Mouse (Mus musculus): Measurements from ENCODE around the gene Mapkap1. TPM values are rescaled to one million over a fixed set of nuclear protein-coding genes. Genes with fewer than 3 reads are reported as not detected.

The Mapkap1 gene
- polyA plus RNA-seq, 1 experiment from 2014 or later: 72.9 TPM

DNA sequence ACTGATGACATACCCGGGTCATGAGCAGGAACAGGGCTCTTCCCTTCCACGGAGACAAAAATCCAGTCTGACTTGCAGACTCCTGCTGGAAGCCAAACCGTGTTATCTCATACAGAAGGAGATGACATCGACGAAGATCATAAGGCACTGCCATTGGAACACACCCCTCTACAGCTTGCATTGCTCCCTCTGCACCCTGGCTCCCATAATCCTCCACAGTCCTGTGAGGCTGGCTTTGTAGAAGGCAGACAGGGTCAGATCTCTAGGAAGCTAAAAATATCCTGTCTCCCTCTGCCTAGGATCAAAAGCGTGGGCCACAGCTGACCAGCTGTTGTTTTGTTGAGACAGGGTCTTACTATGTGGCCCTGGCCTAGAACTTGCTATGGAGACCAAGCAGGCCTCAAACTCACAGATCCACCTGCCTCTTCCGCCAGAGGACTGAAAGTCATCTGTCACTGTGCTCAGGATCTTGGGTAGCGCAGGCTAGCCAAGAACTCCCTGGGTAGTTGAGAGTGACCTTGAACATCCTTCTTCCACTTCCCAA, 262.7 kb downstream of the Mapkap1 start:
- no peak overlapping the region for H3K4me3 ChIP-seq (ENCODE audit: low read length)
- WGBS: 48% methylated on average over 8 of the region's 8 CpGs
- H3K27ac ChIP-seq (ENCODE audit: low read length): no peak overlapping the region

DNA sequence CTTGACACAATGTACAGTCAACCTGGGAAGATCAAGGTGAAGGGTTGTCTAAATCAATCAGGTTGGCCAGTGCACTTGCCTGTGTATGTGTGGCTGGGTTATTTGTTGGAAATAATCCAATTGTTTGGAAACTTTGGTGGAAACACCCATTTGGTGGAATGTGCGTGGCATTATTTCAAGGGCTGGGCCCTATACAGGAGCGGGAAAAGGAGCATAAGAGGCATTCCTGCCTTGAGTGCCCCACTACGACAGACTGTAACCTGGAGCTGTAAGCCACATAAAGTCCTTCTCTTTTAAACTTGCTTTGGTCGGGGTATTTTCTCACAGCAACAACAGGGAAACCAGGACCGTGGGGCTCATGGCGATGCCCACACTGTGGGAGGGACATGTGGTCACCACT, 263.9 kb downstream of the Mapkap1 start:
- 0 out of 2 replicates have a peak, but pooled peaks cover 5% of the 10 kb centered on the region for H3K27me3 ChIP-seq (replicated peaks; ENCODE audit: control insufficient read depth, insufficient read depth, low read length)
- H3K36me3 ChIP-seq (ENCODE audit: control insufficient read depth, insufficient read depth, low read length): 0 out of 2 replicates have a peak, but pooled peaks cover 3% of the 10 kb centered on the region
- H3K9me3 ChIP-seq (ENCODE audit: control insufficient read depth, low read length): no peaks in the 10 kb centered on the region
- H3K4me3 ChIP-seq (ENCODE audit: low read length): no peak overlapping the region
- H3K9ac ChIP-seq (ENCODE audit: low read depth, low read length): no peak overlapping the region
- 84% methylated on average over 6 of the region's 6 CpGs for WGBS
- no peak overlapping the region for H3K27ac ChIP-seq (ENCODE audit: low read length)
- no peak overlapping the region for H3K4me2 ChIP-seq (ENCODE audit: low read depth, low read length)
- ATAC-seq: no peak
- peaks cover 11% of the 10 kb centered on the region; the same call in 1 of the 2 replicates for H3K4me1 ChIP-seq (ENCODE audit: control insufficient read depth, insufficient read depth, low read length)

More for the DNA sequence above, 262.7 kb downstream of the Mapkap1 start:
- peaks cover 11% of the 10 kb centered on the region; the same call in 1 of the 2 replicates for H3K4me1 ChIP-seq (ENCODE audit: control insufficient read depth, insufficient read depth, low read length)
- H3K36me3 ChIP-seq (ENCODE audit: control insufficient read depth, insufficient read depth, low read length): 0 out of 2 replicates have a peak, but pooled peaks cover 3% of the 10 kb centered on the region
- H3K9ac ChIP-seq (ENCODE audit: low read depth, low read length): no peak overlapping the region
- no peaks in the 10 kb centered on the region for H3K9me3 ChIP-seq (ENCODE audit: control insufficient read depth, low read length)
- H3K27me3 ChIP-seq (replicated peaks; ENCODE audit: control insufficient read depth, insufficient read depth, low read length): 0 out of 2 replicates have a peak, but pooled peaks cover 5% of the 10 kb centered on the region
- ATAC-seq: no peak
- H3K4me2 ChIP-seq (ENCODE audit: low read depth, low read length): no peak overlapping the region

DNA sequence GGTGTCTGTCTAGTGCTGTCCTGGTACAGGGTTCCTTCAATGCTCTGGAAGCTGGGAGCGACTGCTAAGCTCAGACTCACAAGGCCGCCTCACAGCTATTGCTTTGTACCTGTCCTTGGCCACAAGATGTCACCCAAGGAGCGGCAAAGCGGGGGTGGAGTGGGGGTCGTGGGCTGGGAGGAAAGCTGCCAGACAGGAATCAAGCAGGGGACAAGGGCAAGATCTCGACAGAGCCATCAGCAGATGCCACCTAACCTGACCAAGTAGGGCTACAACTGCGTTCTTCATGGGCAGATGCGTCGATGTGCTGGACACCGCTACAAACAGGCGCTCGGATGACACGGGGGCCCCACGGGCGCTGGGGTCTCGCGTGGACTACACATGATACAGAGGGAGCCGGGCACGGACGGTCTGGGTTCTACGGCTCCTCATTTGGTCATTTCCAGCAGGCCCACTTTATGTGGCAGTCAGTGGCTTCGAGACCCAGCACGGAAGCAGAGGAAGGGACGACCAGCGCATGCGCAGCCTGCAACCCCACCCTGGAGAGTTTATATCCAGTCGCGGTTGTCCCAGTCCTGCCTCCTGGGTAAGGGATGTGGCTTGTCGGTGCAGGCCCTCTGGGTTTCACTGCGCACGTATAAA, 264.9 kb downstream of the Mapkap1 start:
- WGBS: 17% methylated on average over 31 of the region's 31 CpGs
- 0 out of 2 replicates have a peak, but pooled peaks cover 5% of the 10 kb centered on the region for H3K27me3 ChIP-seq (replicated peaks; ENCODE audit: control insufficient read depth, insufficient read depth, low read length)
- no peaks in the 10 kb centered on the region for H3K9me3 ChIP-seq (ENCODE audit: control insufficient read depth, low read length)
- H3K27ac ChIP-seq (ENCODE audit: low read length): peak overlapping the region; percentile 54; the same call in 1 of the 2 replicates
- H3K4me2 ChIP-seq (ENCODE audit: low read depth, low read length): peak overlapping the region; percentile 93
- peak overlapping the region; percentile 58 for H3K4me3 ChIP-seq (ENCODE audit: low read length)
- ATAC-seq: peak; percentile 72
- H3K36me3 ChIP-seq (ENCODE audit: control insufficient read depth, insufficient read depth, low read length): 0 out of 2 replicates have a peak, but pooled peaks cover 3% of the 10 kb centered on the region
- peak overlapping the region; percentile 76 for H3K9ac ChIP-seq (ENCODE audit: low read depth, low read length)
- H3K4me1 ChIP-seq (ENCODE audit: control insufficient read depth, insufficient read depth, low read length): peaks cover 11% of the 10 kb centered on the region; the same call in 1 of the 2 replicates

DNA sequence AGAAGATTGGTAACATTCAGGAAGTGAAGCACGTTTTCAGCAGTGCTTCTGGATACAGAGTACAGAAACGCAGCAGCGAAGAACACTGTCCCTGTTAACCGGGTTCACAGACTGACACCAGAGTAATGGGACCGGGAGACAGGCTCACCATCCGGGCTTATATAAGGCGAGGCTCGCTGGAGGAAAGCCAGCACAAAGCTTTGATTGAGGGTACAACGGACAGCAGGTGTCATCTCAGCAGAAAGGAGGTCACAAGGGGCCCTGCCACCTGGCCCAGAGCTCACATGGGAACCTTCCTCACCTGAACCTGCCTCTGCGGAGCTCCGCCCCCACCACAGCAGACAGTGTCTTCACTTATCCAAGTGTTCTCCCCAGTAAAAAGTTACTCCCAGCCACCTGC, 267.3 kb downstream of the Mapkap1 start:
- Histone ChIP-seq H3K27me3 (replicated peaks; ENCODE audit: control insufficient read depth, insufficient read depth, low read length) (no peaks in the 10 kb centered on the region), H3K36me3 (ENCODE audit: control insufficient read depth, insufficient read depth, low read length) (peaks cover 14% of the 10 kb centered on the region; the same call in 1 of the 2 replicates), H3K9ac (ENCODE audit: low read depth, low read length) (no peak overlapping the region), H3K4me1 (ENCODE audit: control insufficient read depth, insufficient read depth, low read length) (peaks cover 5% of the 10 kb centered on the region; the same call in 1 of the 2 replicates), H3K4me2 (ENCODE audit: low read depth, low read length) (no peak overlapping the region), H3K27ac (ENCODE audit: low read length) (no peak overlapping the region), H3K4me3 (ENCODE audit: low read length) (no peak overlapping the region), H3K9me3 (ENCODE audit: control insufficient read depth, low read length) (no peaks in the 10 kb centered on the region)
- WGBS: 85% methylated on average over 11 of the region's 11 CpGs
- ATAC-seq: no peak

Other genes starting within 250 kb of the Mapkap1 start
- gene Pbx3, start 33.6 kb upstream of the Mapkap1 start, polyA plus RNA-seq (2015; fragmentation: Nextera tagmentation; extraction: Ambion mirVana): 12.5 TPM in 2 replicates

All from intestine, embryonic 16.5 days (tissue).